Mouse (Mus musculus) liver, adult (tissue): ENCODE results near the gene Med23.

ENCODE experiments used
- GATA4 ChIP-seq: IDR thresholded peaks from 2 replicates; pipeline ENCODE4 v1.6.1; 2014; ENCODE audit warnings: mild to moderate bottlenecking, low read length; ENCODE audit not compliant: insufficient replicate concordance

The Med23 gene

GRCm38 (mm10) chr10:24836366-24837038 is 33.3 kb upstream of the Med23 start:
- peak; percentile 48; the same call in 1 of the 2 replicates for TF ChIP-seq GATA4

GRCm38 (mm10) chr10:24840795-24841194 is 29.0 kb upstream of the Med23 start:
- no peak for TF ChIP-seq GATA4

DNA sequence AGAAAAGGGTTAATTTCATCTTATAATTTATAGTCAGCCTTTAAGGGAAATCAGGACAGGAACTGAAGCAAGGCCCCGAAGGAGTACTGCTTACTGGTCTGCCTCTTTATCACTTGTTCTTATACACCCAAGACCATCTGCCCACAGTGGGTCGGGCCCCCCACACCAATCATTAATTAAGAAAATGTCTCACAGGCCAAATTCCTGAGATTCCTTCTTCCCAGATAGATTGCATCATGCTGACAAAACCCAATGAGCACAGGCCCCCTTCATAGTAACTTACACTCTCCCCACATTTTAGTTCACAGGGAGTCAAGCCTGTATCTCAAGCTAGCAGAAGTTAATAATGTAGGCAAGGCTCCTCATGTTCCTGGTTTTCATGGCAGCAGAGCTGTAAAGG is 27.8 kb upstream of the Med23 start:
- TF ChIP-seq GATA4, result no peak

DNA sequence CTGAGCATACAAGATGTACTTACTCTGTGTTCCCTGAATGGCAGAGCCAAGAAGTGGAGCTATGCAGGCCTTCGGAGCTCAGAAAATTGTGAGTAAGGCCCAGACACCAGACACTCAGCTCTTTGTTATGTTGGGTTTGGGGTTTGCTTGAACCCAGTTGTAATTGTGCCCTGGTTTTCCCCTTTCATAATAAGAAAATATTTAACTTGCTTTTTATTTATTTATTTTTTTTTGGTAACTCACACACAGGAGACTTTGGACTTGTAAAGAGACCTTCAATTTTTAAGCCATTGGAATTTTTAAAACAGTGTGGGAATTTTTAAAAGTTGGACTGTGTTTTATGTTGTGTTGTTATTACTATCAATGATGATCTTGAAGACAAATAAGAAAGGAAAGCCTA is 27.1 kb upstream of the Med23 start, which contains the start of gene Enpp3:
Enpp3 (minus strand) TSS at position 148 of the 400 bp plus-strand sequence.
- no peak for TF ChIP-seq GATA4

DNA sequence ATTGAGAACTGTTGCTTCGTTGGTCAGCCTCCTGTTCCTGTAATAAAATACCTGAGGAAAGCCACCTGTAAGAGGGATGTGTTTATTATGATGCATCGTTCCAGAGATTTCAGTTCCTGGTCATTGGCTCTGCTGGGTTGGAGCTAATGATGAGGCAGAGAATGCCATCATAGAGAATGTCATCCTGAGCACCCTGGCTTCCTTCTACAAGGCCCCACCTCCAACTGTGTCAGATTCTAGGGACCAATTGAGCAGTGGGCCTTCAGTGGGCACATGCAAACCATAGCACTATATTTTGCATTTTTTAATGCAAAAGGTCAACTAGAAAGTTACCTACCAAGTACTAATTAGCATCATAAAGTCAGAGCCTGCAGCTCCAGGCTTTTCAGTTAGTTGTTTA is 6.6 kb upstream of the Med23 start:
- TF ChIP-seq GATA4, result no peak

- TF ChIP-seq GATA4, result no peak
Observed at GRCm38 (mm10) chr10:24864434-24864833, 5.4 kb upstream of the Med23 start.

DNA sequence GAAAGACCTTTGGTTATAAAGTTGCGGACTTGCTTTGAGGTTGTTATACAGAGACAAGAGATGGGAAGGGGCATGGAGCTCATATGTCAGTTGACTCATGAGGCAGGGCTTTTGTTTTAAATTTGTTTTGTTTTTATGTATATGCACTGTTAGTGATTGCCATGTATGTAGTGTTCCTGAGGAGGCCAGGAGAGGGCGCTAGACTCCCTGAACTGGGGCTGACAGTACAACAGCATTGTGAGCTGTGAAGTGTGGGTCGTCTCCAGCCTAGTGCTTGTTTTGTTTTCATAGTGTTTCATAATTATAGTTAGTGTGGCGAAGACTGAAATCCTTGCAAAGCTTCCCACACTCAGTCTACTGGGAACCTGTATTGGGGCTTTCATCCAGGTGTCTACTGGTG is 3.8 kb downstream of the Med23 start:
- TF ChIP-seq GATA4, result no peak

- no peak for TF ChIP-seq GATA4
Observed at GRCm38 (mm10) chr10:24886008-24886407, 16.2 kb downstream of the Med23 start.

GRCm38 (mm10) chr10:24888343-24888742 is 18.6 kb downstream of the Med23 start:
- no peak for TF ChIP-seq GATA4

- TF ChIP-seq GATA4, result no peak
Observed at GRCm38 (mm10) chr10:24895927-24896326, 26.1 kb downstream of the Med23 start.

- no peak for TF ChIP-seq GATA4
Observed at GRCm38 (mm10) chr10:24905627-24906026, 35.8 kb downstream of the Med23 start.

- TF ChIP-seq GATA4, result no peak
Observed at GRCm38 (mm10) chr10:24911199-24911598, 41.4 kb downstream of the Med23 start.

DNA sequence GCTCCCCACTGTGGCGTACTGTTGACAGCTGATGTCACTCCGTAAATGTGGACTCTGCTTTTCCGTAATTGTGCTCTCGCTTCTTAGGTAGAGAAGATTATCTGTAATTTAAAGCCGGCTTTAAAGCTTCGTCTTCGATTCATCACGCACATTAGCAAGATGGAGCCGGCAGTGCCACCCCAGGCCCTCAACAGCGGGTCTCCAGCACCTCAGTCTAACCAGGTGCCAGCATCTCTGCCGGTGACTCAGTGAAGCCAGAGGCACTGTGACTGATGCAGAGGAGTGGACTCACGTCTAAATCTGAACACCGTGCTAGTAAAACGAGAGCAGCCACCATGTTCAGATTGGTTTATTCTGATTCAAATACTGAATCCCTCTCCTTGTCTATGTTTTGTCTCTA is 42.8 kb downstream of the Med23 start:
- TF ChIP-seq GATA4, result no peak

DNA sequence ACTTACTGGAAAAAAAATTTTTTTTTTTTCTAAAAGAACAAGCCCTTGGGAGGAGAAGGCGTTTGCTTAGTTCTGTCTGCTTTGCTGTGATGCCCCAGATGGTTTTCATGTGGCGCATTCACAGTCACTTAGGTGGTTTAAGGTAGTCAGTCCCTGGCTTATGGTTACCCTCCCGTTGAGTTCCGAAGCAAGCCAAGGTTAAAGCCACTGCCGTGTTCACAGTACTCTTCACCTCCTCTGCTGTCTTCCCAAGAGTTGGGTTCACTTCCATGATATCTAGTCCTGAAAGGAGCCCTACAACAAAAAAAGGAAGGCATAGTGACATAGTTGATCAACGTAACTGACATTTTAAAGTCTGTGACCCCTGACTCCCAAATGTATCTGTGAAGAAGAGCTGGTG is 45.7 kb downstream of the Med23 start:
- no peak for TF ChIP-seq GATA4

- TF ChIP-seq GATA4, result no peak
Observed at GRCm38 (mm10) chr10:24922977-24923376, 53.2 kb downstream of the Med23 start.

DNA sequence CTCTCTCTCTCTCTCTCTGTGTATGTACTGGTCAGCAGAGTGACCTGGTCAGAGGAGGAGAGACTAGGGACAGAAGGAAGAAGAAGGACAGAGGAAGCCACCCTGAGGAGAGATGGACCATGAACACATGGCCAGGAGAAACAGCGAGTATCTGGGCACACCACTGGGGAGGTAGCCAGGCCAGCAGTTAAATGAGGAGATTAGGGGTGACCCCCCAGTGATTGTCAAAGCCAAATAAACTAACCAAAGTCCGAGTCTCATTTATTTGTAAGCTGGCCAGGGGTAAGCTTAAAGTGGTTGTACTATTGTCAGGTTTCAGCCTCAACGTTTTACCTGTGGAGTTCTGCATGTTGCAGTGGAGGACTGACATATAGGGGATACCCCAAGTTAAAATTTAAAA is 54.5 kb downstream of the Med23 start:
- no peak for TF ChIP-seq GATA4

GRCm38 (mm10) chr10:24926380-24926779 is 56.6 kb downstream of the Med23 start:
- TF ChIP-seq GATA4, result no peak

DNA sequence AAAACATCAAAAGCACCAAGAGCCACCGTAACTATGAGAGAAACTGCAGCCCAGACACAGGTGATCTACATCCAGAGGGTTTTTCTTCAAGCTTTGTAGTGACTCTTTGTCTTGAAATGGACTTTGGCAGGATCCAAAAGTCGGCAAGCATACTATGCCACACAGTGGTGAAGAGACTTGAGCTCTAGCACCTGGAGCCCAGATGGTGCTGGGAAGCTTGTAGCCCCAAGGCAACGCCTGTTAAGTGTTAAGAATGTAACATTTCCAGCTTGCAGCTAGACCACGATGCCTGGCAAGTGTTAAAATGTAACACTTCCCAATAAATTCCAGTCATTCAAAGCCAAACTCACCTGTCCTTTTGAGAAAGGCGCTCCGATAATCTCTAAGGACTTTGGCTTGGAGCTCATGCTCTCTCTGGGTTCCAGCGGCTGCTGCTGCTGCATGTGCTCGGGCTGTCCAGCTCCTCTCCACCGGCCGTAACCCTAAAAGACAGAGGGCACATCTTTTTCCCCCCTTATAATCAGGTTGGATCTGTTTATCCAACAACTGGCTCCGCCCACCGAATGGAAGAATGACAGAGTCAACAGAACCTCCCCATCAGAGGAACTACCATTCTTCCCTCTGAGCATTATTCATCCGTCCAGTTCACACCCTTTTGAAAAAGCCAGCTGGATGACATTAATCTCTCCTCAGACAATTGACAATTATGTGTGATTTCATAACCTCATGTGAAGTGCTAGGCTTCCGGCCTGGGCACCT is 57.4 kb downstream of the Med23 start, which contains the start of gene Arg1:
Arg1 (minus strand) TSS at position 523 of the 759 bp plus-strand sequence.
- TF ChIP-seq GATA4, result no peak
